ENCODE assay signal across 8 mouse cellular contexts in the genomic region with DNA sequence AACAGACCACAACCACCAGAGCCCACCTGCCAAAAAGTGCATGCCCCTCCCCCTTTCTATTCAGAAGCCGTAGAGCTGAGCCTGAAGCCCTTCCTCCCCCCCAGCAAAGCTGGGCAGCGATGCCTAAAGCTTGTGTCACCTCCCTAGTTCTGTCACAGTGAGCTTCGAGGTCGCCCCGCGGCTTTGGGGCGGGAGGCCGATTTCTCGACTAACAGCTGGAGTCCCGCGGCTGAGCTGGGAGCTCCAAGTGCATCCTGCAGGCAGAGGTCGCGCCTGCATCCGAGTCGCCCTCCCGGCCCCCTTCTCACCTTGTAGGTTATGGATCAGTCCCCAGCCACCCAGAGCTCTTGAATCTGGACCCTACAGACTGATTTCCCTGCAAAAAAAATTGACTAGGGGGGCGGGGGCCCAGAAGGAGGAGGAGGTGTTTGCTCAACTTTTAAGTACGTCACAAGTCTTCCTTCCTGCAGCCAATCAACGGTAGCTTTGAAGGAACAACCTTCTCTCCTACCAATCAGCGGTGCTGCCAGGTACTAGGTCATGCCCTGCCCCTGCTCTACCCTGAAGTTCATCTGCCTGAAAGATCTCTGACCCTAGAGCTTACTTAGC. TPM values are rescaled to one million over a fixed set of nuclear protein-coding genes. Genes with fewer than 3 reads are reported as not detected.
DNase-seq lines count a peak whose midpoint lies in the region; ATAC-seq and TF ChIP-seq lines count a peak whose summit lies in the region.

A gene (minus strand): TSS at position 414 of the 609 bp plus-strand sequence.

- H3K4me2 ChIP-seq in intestine, embryonic 14.5 days (ENCODE audit: low read length), result peak within 1 kb of the TSS; percentile 71
- H3K4me2 ChIP-seq in limb, embryonic 12.5 days, result peak within 1 kb of the TSS; percentile 80
- H3K4me2 ChIP-seq in midbrain, embryonic 13.5 days (replicated peaks), result peak within 1 kb of the TSS; percentile 75

- intact Hi-C loops in gastrocnemius, postnatal 14 days (cut with DNase I; ENCODE audit: low total_unique reads), result no loop called here

- no peak within 1 kb of the TSS for H3K27ac ChIP-seq in ES-E14 (ENCODE audit: insufficient read depth, low read depth, low read length, poor library complexity, severe bottlenecking)
- no peak within 1 kb of the TSS for H3K27ac ChIP-seq in intestine, embryonic 14.5 days (ENCODE audit: low read depth)
- no peak within 1 kb of the TSS for H3K27ac ChIP-seq in limb, embryonic 12.5 days
- no peak within 1 kb of the TSS for H3K27ac ChIP-seq in midbrain, embryonic 13.5 days

- WGBS in intestine, embryonic 14.5 days, result 1% methylated on average over 20 of the region's 20 CpGs
- 1% methylated on average over 20 of the region's 20 CpGs for WGBS in limb, embryonic 12.5 days
- under 1% methylated on average over 20 of the region's 20 CpGs for whole genome bisulfite sequencing in midbrain, embryonic 13.5 days

- ATAC-seq in intestine, embryonic 14.5 days (replicated peaks; ENCODE audit: low FRiP score, low TSS enrichment, low read depth), result peak; percentile 86
- ATAC-seq in limb, embryonic 12.5 days (ENCODE audit: insufficient number of reproducible peaks, insufficient read depth, low FRiP score, low TSS enrichment, low read depth), result peak; percentile 81; the same call in 1 of the 2 replicates
- peak; percentile 88 for ATAC-seq in midbrain, embryonic 13.5 days

- H3K9ac ChIP-seq in ES-E14 (ENCODE audit: insufficient read depth, low read depth, low read length, poor library complexity, severe bottlenecking), result peak within 1 kb of the TSS; percentile 47; the same call in 1 of the 2 replicates
- H3K9ac ChIP-seq in intestine, embryonic 14.5 days (ENCODE audit: low read length), result 0 out of 2 replicates have a peak within 1 kb of the TSS, but pooled peaks have one; percentile 17
- peak within 1 kb of the TSS; percentile 40 for H3K9ac ChIP-seq in limb, embryonic 12.5 days (replicated peaks)
- peak within 1 kb of the TSS; percentile 59 for H3K9ac ChIP-seq in midbrain, embryonic 13.5 days (replicated peaks)

- H3K36me3 ChIP-seq in ES-E14 (ENCODE audit: control insufficient read depth, insufficient read depth, low read length, poor library complexity, severe bottlenecking), result no peaks in the 10 kb centered on the region
- no peaks in the 10 kb centered on the region for H3K36me3 ChIP-seq in intestine, embryonic 14.5 days (ENCODE audit: control insufficient read depth, insufficient read depth, low read length)
- H3K36me3 ChIP-seq in limb, embryonic 12.5 days, result no peaks in the 10 kb centered on the region
- no peaks in the 10 kb centered on the region for H3K36me3 ChIP-seq in midbrain, embryonic 13.5 days

- in situ Hi-C loops in ES-E14 (cut with MboI; ENCODE audit: low sequenced_read_pairs in 2 of 2, unreplicated experiment in 2 of 2), result no loop called here

- TF ChIP-seq POLR2A in brain, embryonic 14.5 days (IDR thresholded peaks at IDR 0.05; ENCODE audit: borderline replicate concordance, extremely low read depth, insufficient read depth, insufficient read length, poor library complexity, severe bottlenecking), result no peak

- H3K27me3 ChIP-seq in intestine, embryonic 14.5 days (replicated peaks; ENCODE audit: control insufficient read depth, insufficient read depth, low read length), result no peaks in the 10 kb centered on the region
- H3K27me3 ChIP-seq in limb, embryonic 12.5 days, result no peaks in the 10 kb centered on the region; the same call in 1 of the 2 replicates
- peaks cover 17% of the 10 kb centered on the region for H3K27me3 ChIP-seq in midbrain, embryonic 13.5 days

- no peaks in the 10 kb centered on the region; a peak in 1 of 4 replicates for H3K4me1 ChIP-seq in ES-E14 (ENCODE audit: control insufficient read depth in 2 of 2, insufficient read depth in 2 of 2, low read length in 2 of 2, poor library complexity in 1 of 2)
- 0 out of 2 replicates have a peak, but pooled peaks cover 3% of the 10 kb centered on the region for H3K4me1 ChIP-seq in intestine, embryonic 14.5 days (replicated peaks; ENCODE audit: control insufficient read depth, insufficient read depth, low read length)
- H3K4me1 ChIP-seq in limb, embryonic 12.5 days (replicated peaks), result no peaks in the 10 kb centered on the region; the same call in 1 of the 2 replicates
- H3K4me1 ChIP-seq in midbrain, embryonic 13.5 days (replicated peaks), result peaks cover 10% of the 10 kb centered on the region

- peak within 1 kb of the TSS; percentile 58 to 63 for H3K4me3 ChIP-seq in ES-E14 (ENCODE audit: insufficient read depth in 1 of 2, low read depth in 1 of 2, low read length in 2 of 2, poor library complexity in 1 of 2, severe bottlenecking in 1 of 2)
- H3K4me3 ChIP-seq in intestine, embryonic 14.5 days (ENCODE audit: low read depth, low read length), result peak within 1 kb of the TSS; percentile 38
- H3K4me3 ChIP-seq in limb, embryonic 12.5 days (replicated peaks), result peak within 1 kb of the TSS; percentile 53
- peak within 1 kb of the TSS; percentile 46 for H3K4me3 ChIP-seq in midbrain, embryonic 13.5 days (replicated peaks)

- H3K9me3 ChIP-seq in ES-E14 (ENCODE audit: control insufficient read depth, insufficient read depth, low read depth, low read length), result no peaks in the 10 kb centered on the region
- H3K9me3 ChIP-seq in intestine, embryonic 14.5 days (ENCODE audit: control insufficient read depth, low read length), result no peaks in the 10 kb centered on the region
- H3K9me3 ChIP-seq in limb, embryonic 12.5 days, result no peaks in the 10 kb centered on the region
- H3K9me3 ChIP-seq in midbrain, embryonic 13.5 days, result no peaks in the 10 kb centered on the region

- peak; percentile 33 for DNase-seq in ES-E14 (ENCODE audit: low read depth, low spot score)
- peak; percentile 43 for DNase-seq in brain, embryonic 14.5 days (ENCODE audit: low read depth)
- DNase-seq in gastrocnemius, postnatal 14 days, result peak; percentile 12
- peak; percentile 70 for DNase-seq in intestine, embryonic 14.5 days (ENCODE audit: low spot score)
- DNase-seq in yolk sac, embryonic 10.5 days (ENCODE audit: low spot score), result peak; percentile 85
- no peak for DNase-seq in T-cell, adult 2 months (ENCODE audit: low spot score)

- no peak for TF ChIP-seq CTCF in brain, embryonic 14.5 days (IDR thresholded peaks at IDR 0.05; ENCODE audit: borderline replicate concordance, extremely low read depth, insufficient read depth, insufficient read length)

TF ChIP-seq in ES-E14, 5 proteins besides CTCF, POLR2A, EP300 and RAD21:
- TF ChIP-seq HCFC1 (IDR thresholded peaks at IDR 0.05; ENCODE audit: borderline replicate concordance, insufficient read depth, low read length), result no peak
- no peak for TF ChIP-seq MAFK (IDR thresholded peaks at IDR 0.05; ENCODE audit: insufficient read depth, low read depth, low read length)
- no peak for TF ChIP-seq ZC3H11A (IDR thresholded peaks at IDR 0.05; ENCODE audit: borderline replicate concordance, low read depth, low read length)
- no peak for TF ChIP-seq CHD2 (IDR thresholded peaks at IDR 0.05; ENCODE audit: low read depth, low read length)
- TF ChIP-seq ZNF384 (IDR thresholded peaks at IDR 0.05; ENCODE audit: low read depth, low read length), result no peak

RNA-seq across cellular contexts. Expression of the gene that starts here (rescaled TPM):
- total RNA-seq in ES-E14 (2012; rRNA removed), result 4.4 and 9.5 TPM in 2 replicates
- 0.64 and 0.72 TPM in 2 replicates for polyA plus RNA-seq in brain, embryonic 14.5 days (2012; rRNA removed)
- total RNA-seq in gastrocnemius, postnatal 14 days (2021), result under 1 TPM; 0.22 to 0.29 TPM
- polyA plus RNA-seq in intestine, embryonic 14.5 days (2014; fragmentation: Nextera tagmentation; extraction: Ambion mirVana), result 0.31 and 0.73 TPM in 2 replicates
- polyA plus RNA-seq in limb, embryonic 12.5 days (2016; fragmentation: Nextera tagmentation; extraction: Ambion mirVana), result 5.8 and 7.4 TPM in 2 replicates
- polyA plus RNA-seq in midbrain, embryonic 13.5 days (2015; fragmentation: Nextera tagmentation; extraction: Ambion mirVana), result 0.47 and 0.59 TPM in 2 replicates

Comparison
In these comparisons a context has a peak if more than half of its experiments do, and no peak if none do; other contexts are left out.
1. Peak in DNase-seq in brain, embryonic 14.5 days; RNA of the gene not detected or under 1 TPM.
2. Peak in DNase-seq in gastrocnemius, postnatal 14 days; RNA of the gene not detected or under 1 TPM.
3. Peak in DNase-seq, ATAC-seq, H3K4me3 ChIP-seq, H3K9ac ChIP-seq and H3K4me2 ChIP-seq in intestine, embryonic 14.5 days; RNA of the gene not detected or under 1 TPM.
4. Peak in ATAC-seq, H3K4me3 ChIP-seq, H3K9ac ChIP-seq and H3K4me2 ChIP-seq in midbrain, embryonic 13.5 days; RNA of the gene not detected or under 1 TPM.